Mouse (Mus musculus): ENCODE measurements at regions not wholly inside any gene's neighbourhood (a gene's known extent, or its start where the extent isn't known, plus 50 kb on each side); places are given as distances from the start of the nearest gene placed in this dataset.
"Not testable (repeated sequence)": the region's sequence is repeated elsewhere in the genome, so short reads cannot be mapped to it uniquely, and the experiment has no call there.

DNA sequence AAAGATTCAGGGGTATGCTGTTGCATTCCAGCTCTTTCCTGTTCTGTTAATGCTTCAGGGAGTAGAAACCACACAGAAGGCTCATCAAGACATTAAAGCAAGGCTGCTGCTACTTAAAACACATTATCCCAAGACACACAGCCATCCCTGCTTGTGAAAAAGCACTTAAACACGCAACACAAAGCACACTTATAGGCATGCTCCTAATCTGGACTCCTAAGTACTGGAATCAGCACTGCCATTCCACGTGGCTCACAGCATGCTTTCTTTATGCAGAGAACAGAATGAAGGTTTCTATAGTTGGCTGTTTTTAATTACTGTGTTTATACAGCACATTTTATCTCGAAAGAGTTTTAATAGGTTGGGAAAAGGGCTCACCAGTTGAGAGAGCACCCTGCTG lies 233.2 kb upstream of the Anxa10 start:
- H3K27ac ChIP-seq, result no peak overlapping the region
- 45% methylated on average over 3 of the region's 3 CpGs for WGBS
- no peaks in the 10 kb centered on the region for H3K9me3 ChIP-seq
- no peaks in the 10 kb centered on the region for H3K36me3 ChIP-seq
- no peaks in the 10 kb centered on the region for H3K4me1 ChIP-seq (replicated peaks)
- no peaks in the 10 kb centered on the region for H3K27me3 ChIP-seq (ENCODE audit: insufficient read depth, poor library complexity, severe bottlenecking)
- H3K4me3 ChIP-seq, result no peak overlapping the region
- peak; percentile 2 for DNase-seq (ENCODE audit: low spot score)

DNA sequence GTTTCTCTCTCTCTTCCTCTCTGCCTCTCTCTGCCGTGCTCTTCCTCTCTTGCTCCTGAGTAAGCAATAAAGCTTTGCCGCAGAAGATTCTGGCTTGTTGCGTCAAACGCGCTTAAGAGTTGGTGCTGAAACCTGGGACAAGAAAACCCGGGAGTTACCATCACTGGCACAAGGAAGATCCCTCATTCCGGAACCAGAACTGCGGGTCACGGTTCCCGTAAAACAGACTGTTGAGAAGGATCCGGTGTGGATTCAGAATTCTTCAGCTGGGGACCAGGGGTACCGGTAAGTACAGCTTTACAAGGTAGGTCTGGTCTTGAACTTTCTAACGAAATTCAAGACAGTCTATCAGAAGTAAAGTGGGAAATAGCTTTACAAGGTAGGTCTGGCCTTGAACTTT lies 221.0 kb upstream of the Anxa10 start:
- DNase-seq (ENCODE audit: low spot score); H3K4me1 ChIP-seq (replicated peaks); H3K36me3 ChIP-seq; H3K9me3 ChIP-seq; H3K4me3 ChIP-seq; H3K27ac ChIP-seq; H3K27me3 ChIP-seq (ENCODE audit: insufficient read depth, poor library complexity, severe bottlenecking): not testable (repeated sequence)
- WGBS, result 94% methylated on average over 13 of the region's 13 CpGs
